Mouse (Mus musculus): ENCODE data around the gene Sema3f. TPM values are rescaled to one million over a fixed set of nuclear protein-coding genes. Genes with fewer than 3 reads are reported as not detected.

Gene Sema3f
- total RNA-seq (2021), result 10 to 100 TPM; 15.1 to 15.8 TPM

DNA sequence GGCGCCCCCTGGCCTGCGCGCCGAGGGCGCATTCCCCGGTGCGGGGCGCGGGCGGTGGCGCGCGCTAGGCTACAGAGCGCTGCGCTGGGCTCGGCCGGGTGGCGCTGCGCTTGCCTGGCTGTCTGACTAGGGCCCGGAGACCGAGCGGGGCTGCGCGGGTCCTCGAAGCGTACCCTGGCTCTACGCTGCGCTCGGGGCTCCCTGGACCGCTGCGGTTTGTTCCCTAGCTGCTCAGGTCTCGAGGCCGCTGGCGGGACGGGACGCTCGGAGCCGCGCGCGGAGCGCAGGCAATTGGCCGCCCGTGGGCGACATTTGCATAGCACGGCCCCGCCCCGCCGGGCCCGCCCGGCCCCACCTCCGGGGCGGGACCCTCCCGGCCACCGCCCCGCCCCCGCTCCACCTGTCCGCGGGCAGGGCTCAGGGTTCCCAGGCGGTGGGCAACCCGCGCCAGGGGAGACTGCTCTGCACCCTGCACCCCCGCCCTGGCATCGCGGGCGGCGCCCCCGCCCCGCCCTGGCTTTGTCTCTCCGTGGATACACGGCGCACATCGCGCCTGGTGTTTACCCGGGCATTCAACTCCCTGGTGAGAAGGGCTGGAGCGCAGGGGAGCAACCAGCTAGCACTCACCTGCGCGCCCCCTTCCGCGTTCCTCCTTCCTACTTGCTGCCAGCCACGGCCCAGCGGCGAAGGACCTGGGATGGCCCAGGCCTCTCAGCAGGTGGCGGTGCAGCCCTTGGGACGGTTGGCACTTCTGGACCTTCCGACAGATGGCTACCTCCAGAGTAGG is at the start of gene Sema3f:
Gene Sema3f (minus strand): TSS at position 779 of the 787 bp plus-strand sequence.
- intact Hi-C loops (cut with DNase I), result loop anchor here (1.0 kb wide), 1 partner anchor 28 kb away; no protein-coding TSS in a partner anchor

GRCm38 (mm10) chr9:107759593-107759992 is 49.3 kb upstream of the Sema3f start:
- intact Hi-C loops (cut with DNase I), result no loop called here
- no peak for DNase-seq (ENCODE audit: low spot score)

More for the DNA sequence above, at the start of gene Sema3f:
- DNase-seq (ENCODE audit: low spot score), result peak; percentile 70

DNA sequence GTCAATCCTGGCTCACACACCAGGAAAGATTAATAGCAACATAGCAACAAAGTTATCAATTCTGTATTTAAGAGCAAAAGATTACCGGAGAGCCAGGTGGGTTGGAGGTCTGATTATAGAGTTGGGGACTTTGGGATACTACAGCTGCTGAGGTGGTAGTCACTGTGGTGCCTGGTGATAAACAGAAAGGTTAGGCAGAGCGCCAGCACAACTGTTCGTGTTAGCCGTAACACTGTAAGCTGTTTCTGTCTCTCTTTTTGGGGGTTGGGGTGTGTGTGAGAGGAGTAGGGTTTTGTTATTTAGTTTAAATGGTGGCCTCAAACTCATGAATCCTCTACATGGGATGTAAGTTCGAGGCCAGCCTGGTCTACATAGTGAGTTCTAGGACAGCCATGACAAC is 40.1 kb upstream of the Sema3f start:
- intact Hi-C loops (cut with DNase I), result no loop called here
- DNase-seq (ENCODE audit: low spot score), result no peak

GRCm38 (mm10) chr9:107748063-107748462 is 37.8 kb upstream of the Sema3f start:
- no peak for DNase-seq (ENCODE audit: low spot score)
- intact Hi-C loops (cut with DNase I), result no loop called here

GRCm38 (mm10) chr9:107747310-107747709 is 37.0 kb upstream of the Sema3f start:
- no peak for DNase-seq (ENCODE audit: low spot score)
- intact Hi-C loops (cut with DNase I), result no loop called here

- intact Hi-C loops (cut with DNase I), result no loop called here
- DNase-seq (ENCODE audit: low spot score), result no peak
These were observed 36.4 kb upstream of the Sema3f start for GRCm38 (mm10) chr9:107746679-107747078.

DNA sequence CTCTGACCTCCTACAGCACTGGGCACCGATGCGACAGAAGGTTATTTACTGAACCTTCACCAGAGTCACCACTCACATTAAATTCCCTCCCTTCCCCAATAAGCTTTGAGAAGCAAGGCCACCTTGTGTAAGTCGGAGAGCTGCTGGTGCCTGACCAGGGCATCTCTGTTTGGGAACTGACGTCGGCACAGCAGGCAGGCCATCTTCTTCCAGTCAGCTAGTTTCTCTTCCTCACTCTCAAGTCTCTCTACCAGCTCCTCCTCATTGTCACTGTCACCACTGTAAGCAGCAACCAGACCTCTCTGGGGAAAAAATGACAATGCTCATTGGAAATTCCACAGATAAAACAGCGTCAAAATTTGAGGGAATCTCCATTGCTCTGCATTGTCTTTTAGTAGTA is 33.8 kb upstream of the Sema3f start:
- intact Hi-C loops (cut with DNase I), result no loop called here
- no peak for DNase-seq (ENCODE audit: low spot score)

DNA sequence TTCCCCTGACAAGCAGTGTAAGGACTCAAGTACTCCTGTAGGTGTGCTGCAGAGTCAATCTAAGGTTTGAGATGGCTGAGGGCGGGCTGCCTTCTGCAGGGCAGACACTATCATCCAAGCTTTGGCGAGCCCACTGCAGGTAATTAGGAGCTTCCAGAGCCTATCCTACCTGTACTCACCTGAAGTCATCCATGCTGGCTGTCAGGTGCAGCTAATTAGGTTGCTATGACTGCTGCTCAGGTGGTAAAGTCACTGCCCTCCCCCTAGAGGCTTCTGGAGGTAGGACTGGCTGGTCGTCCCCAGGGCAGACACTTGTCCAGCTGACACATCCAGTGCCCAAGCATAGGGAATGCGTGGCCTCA is 28.5 kb upstream of the Sema3f start:
- intact Hi-C loops (cut with DNase I), result loop anchor here (1.0 to 5.0 kb wide), 3 partner anchors 29 to 137 kb away; partner anchors contain the start of gene Sema3f
- no peak for DNase-seq (ENCODE audit: low spot score)

DNA sequence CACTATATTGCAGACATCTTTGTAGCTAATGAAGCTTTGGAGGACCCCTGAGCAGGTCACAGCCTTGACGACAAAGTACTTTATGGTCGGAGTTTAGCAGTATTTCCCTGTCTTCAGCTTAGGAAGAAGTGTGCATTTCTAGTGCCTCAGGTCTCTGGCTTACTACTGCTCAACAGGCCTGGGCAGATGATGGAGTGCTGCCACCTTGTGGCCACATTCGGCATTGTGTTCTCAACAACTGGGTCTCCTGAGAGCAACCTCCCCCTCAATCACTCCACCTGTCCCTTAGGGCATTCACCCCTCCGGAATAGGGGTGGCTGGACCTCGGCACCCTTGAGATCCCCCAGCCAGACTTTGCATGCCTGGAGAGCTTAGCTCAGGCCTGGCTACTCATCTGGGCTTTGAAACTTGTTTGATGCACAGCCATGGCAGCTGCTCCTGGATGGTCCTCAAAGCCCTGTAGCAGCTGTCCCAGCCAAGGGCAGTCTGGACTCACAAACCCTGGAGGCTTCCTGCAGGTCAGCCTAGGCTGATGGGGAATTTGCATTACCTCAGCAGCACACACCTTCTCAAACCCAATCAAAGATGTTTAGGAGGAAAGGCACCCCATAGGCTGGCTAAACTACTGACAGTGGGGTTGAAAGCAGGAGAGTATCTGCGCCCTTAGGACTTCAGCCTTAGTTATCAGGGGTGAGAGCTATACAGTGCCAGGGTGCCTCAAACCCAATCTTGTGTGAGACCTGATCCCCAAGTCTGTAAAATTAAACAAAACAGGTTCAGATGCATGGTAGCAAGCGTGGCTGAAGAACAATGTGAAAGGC is 28.0 kb upstream of the Sema3f start:
- peak; percentile 65 for DNase-seq (ENCODE audit: low spot score)
- intact Hi-C loops (cut with DNase I), result loop anchor here (1.0 to 5.0 kb wide), 3 partner anchors 28 to 136 kb away; partner anchors contain the start of gene Sema3f

- intact Hi-C loops (cut with DNase I), result loop anchor here (5.0 kb wide), 1 partner anchor 134 kb away; no protein-coding TSS in a partner anchor
- no peak for DNase-seq (ENCODE audit: low spot score)
These were observed 25.9 kb upstream of the Sema3f start for GRCm38 (mm10) chr9:107736185-107736485.

- DNase-seq (ENCODE audit: low spot score), result no peak
- intact Hi-C loops (cut with DNase I), result loop anchor here (5.0 kb wide), 1 partner anchor 133 kb away; no protein-coding TSS in a partner anchor
These were observed 25.3 kb upstream of the Sema3f start for GRCm38 (mm10) chr9:107735356-107736184.

GRCm38 (mm10) chr9:107734567-107734971 is 24.3 kb upstream of the Sema3f start:
- no peak for DNase-seq (ENCODE audit: low spot score)
- intact Hi-C loops (cut with DNase I), result no loop called here

GRCm38 (mm10) chr9:107729709-107730108 is 19.4 kb upstream of the Sema3f start:
- no peak for DNase-seq (ENCODE audit: low spot score)
- intact Hi-C loops (cut with DNase I), result no loop called here

DNA sequence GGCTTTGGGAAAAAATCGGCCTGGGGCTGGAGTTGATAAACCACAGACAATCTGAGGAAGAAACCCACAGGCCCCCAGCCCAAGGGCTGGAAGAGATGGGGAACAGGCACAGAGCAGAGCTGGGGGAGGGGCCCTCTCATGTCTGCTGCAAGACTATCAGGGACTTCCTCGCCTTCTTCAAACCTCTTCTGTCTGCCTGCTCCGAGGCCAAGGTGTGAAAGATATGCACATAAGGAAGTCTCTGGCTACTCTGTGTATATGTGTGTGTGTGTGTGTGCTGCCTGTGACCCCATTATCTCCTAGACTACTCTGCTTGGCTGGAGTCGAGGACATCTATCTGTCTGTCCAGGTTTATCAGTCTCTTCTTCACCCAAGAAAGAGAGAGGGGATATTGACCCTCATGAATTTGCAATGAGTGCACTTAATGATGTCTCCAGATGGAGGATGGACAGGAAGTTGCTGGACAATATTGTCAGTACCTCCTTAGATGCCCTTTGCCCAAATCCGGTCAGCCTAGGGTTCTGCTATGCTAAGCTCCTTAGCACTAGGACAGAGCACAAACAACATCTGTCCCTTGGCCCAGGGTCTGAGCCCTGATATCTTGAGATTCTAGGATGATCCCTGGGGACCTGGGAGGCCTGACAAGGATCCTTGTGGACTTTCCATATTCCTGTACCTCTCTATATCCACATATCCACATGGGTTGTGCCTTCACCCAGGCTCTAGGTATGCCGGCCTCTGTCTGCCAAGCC is 18.8 kb upstream of the Sema3f start:
- no peak for DNase-seq (ENCODE audit: low spot score)
- intact Hi-C loops (cut with DNase I), result no loop called here

DNA sequence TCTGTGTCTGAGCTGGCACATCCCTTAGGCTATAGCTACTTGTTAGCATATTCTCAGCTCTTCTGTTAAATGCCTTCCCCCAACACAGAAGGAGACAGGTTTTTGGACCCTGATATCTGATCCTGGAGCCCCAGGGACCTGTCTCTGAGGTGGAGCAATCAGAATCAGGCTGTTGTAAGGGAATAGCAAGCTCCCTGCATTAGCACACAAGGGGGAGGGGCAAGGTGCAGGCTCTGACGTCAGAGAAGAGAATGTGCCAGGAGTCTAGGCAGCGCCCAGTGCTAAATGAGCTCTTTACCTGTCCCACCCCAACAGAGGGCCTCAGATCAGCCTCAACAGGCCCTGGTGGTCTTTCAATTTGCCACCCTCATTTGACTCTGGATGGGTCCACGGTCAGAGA is 16.8 kb upstream of the Sema3f start:
- intact Hi-C loops (cut with DNase I), result no loop called here
- DNase-seq (ENCODE audit: low spot score), result no peak

- intact Hi-C loops (cut with DNase I), result no loop called here
- DNase-seq (ENCODE audit: low spot score), result no peak
These were observed 14.5 kb upstream of the Sema3f start for GRCm38 (mm10) chr9:107724796-107725195.

- no peak for DNase-seq (ENCODE audit: low spot score)
- intact Hi-C loops (cut with DNase I), result no loop called here
These were observed 13.7 kb upstream of the Sema3f start for GRCm38 (mm10) chr9:107723794-107724531.

- intact Hi-C loops (cut with DNase I), result no loop called here
- DNase-seq (ENCODE audit: low spot score), result no peak
These were observed 13.0 kb upstream of the Sema3f start for GRCm38 (mm10) chr9:107723292-107723691.

Measured in heart, postnatal 25 days (tissue).